Mouse (Mus musculus): ENCODE results near the gene Actr5.

DNA sequence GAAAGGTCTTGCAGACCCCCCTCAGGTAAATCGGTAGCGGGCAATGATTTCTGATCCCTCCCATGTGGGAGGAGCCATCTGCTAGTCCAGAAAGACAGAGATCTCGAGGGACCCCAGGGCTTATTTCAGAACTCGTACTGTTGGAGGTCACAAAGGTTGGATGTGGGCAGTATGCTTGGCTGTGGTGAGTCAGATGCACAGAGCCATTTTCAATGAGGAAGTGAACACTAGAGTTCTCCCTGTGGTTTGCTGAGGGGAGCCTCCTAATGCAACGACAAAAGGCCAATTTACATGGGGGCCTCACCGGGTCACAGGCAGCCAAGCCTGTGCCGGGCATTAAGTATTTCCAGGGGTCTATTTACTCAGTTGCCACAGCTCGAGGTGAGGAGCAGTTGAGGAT, 53.3 kb downstream of the Actr5 start:
- no peak for TF ChIP-seq POLR2A (IDR thresholded peaks at IDR 0.05; ENCODE audit: low read depth, low read length)
- TF ChIP-seq CTCF (IDR thresholded peaks at IDR 0.05; ENCODE audit: extremely low read depth, insufficient read depth, insufficient read length, insufficient replicate concordance) = no peak

Data from spleen, adult 2 months (tissue).